Mouse (Mus musculus) stomach, embryonic 16.5 days (tissue): Measurements from ENCODE around the gene Cuedc2. TPM values are rescaled to one million over a fixed set of nuclear protein-coding genes. Genes with fewer than 3 reads are reported as not detected.

Source experiments
- ATAC-seq: fragments of 200-750 bp; cut with Nextera tagmentation; 2 replicates; pipeline ENCODE4 v1.8.0; 2017; ENCODE audit warnings: moderate number of reproducible peaks, moderate TSS enrichment; ENCODE audit not compliant: insufficient read depth, low FRiP score
- H3K27ac ChIP-seq: fragments of 300-500 bp; sonication (generic); 2 replicates; pipeline ENCODE4 v1.5.1; 2014; ENCODE audit warnings: low read length
- H3K27me3 ChIP-seq: fragments of 300-500 bp; sonication (generic); 2 replicates; pipeline ENCODE4 v1.6.1; 2014; ENCODE audit warnings: low read length, control low read depth, mixed read lengths; ENCODE audit not compliant: control insufficient read depth, insufficient read depth
- H3K36me3 ChIP-seq: fragments of 300-500 bp; sonication (generic); 2 replicates; pipeline ENCODE4 v1.6.1; 2014; ENCODE audit warnings: low read length; ENCODE audit not compliant: control insufficient read depth, insufficient read depth
- H3K4me1 ChIP-seq: fragments of 300-500 bp; sonication (generic); 2 replicates; pipeline ENCODE4 v1.6.1; 2014; ENCODE audit warnings: low read length, control low read depth, mixed read lengths; ENCODE audit not compliant: control insufficient read depth, insufficient read depth
- H3K4me2 ChIP-seq: fragments of 300-500 bp; sonication (generic); 2 replicates; pipeline ENCODE4 v1.6.1; 2014; ENCODE audit warnings: low read depth, low read length, mixed read lengths
- H3K4me3 ChIP-seq: fragments of 300-500 bp; sonication (generic); replicated peaks from 2 replicates; pipeline ENCODE4 v1.5.1; 2014; ENCODE audit warnings: mild to moderate bottlenecking, low read length
- H3K9ac ChIP-seq: fragments of 300-500 bp; sonication (generic); 2 replicates; pipeline ENCODE4 v1.6.1; 2014; ENCODE audit warnings: low read length
- H3K9me3 ChIP-seq: fragments of 300-500 bp; sonication (generic); replicated peaks from 2 replicates; pipeline ENCODE4 v1.6.1; 2016; ENCODE audit warnings: low read length, control low read depth; ENCODE audit not compliant: control insufficient read depth
- WGBS: fragments of 180-500 bp; shearing (Covaris S2); extraction: QIAGEN DNeasy Blood & Tissue Kit; methylation state at CpG from one replicate; pipeline ENCODE4 v1.1.7; 2014; 5-methylcytosine and 5-hydroxymethylcytosine counted together
- polyA plus RNA-seq: library from polyadenylated mRNA; unstranded; fragments of >200 nt; fragmentation: Nextera tagmentation; extraction: Ambion mirVana; gene quantifications from 2 replicates; pipeline ENCODE4 v1.2.1, GENCODE M21; 2015

Cuedc2 gene
- polyA plus RNA-seq, 1 experiment from 2014 or later = 131 TPM

GRCm38 (mm10) chr19:46347146-46347545, 8.6 kb upstream of the Cuedc2 start:
- WGBS = 93% methylated on average over 1 of the region's 1 CpGs
- no peak for ATAC-seq

GRCm38 (mm10) chr19:46344710-46345419, 6.4 kb upstream of the Cuedc2 start:
- Histone ChIP-seq H3K4me2 (no peak overlapping the region), H3K9me3 (no peaks in the 10 kb centered on the region), H3K9ac (no peak overlapping the region), H3K4me1 (peaks cover 12% of the 10 kb centered on the region), H3K4me3 (no peak overlapping the region), H3K36me3 (no peaks in the 10 kb centered on the region), H3K27ac (no peak overlapping the region), H3K27me3 (no peaks in the 10 kb centered on the region)
- WGBS = 22% methylated on average over 7 of the region's 7 CpGs
- no peak for ATAC-seq

More at GRCm38 (mm10) chr19:46347146-46347545, 8.6 kb upstream of the Cuedc2 start:
- Histone ChIP-seq H3K27ac (no peak overlapping the region), H3K27me3 (no peaks in the 10 kb centered on the region), H3K36me3 (no peaks in the 10 kb centered on the region), H3K9ac (no peak overlapping the region), H3K4me3 (no peak overlapping the region), H3K4me2 (no peak overlapping the region), H3K9me3 (no peaks in the 10 kb centered on the region), H3K4me1 (peaks cover 13% of the 10 kb centered on the region)

- Histone ChIP-seq H3K9ac (peak overlapping the region; percentile 62), H3K4me3 (no peak overlapping the region), H3K36me3 (no peaks in the 10 kb centered on the region), H3K27me3 (no peaks in the 10 kb centered on the region), H3K9me3 (no peaks in the 10 kb centered on the region), H3K4me2 (no peak overlapping the region), H3K27ac (peak overlapping the region; percentile 64), H3K4me1 (peaks cover 12% of the 10 kb centered on the region)
- WGBS = 69% methylated on average over 7 of the region's 7 CpGs
- no peak for ATAC-seq
These were observed 927 bp upstream of the Cuedc2 start for GRCm38 (mm10) chr19:46339287-46339971.

- H3K9me3 ChIP-seq = no peaks in the 10 kb centered on the region
- peak overlapping the region; percentile 82 for H3K4me2 ChIP-seq
- peak overlapping the region; percentile 64 for H3K27ac ChIP-seq
- ATAC-seq = no peak; the same call in 1 of the 2 replicates
- peak overlapping the region; percentile 62 for H3K9ac ChIP-seq
- H3K4me3 ChIP-seq = peak overlapping the region; percentile 67
- WGBS = 52% methylated on average over 6 of the region's 6 CpGs
- no peaks in the 10 kb centered on the region for H3K36me3 ChIP-seq
- no peaks in the 10 kb centered on the region for H3K27me3 ChIP-seq
- peaks cover 12% of the 10 kb centered on the region for H3K4me1 ChIP-seq
These were observed 412 bp upstream of the Cuedc2 start for GRCm38 (mm10) chr19:46338942-46339286.

GRCm38 (mm10) chr19:46337719-46338330, 677 bp downstream of the Cuedc2 start:
- Histone ChIP-seq H3K4me2 (peak overlapping the region; percentile 82), H3K9me3 (no peaks in the 10 kb centered on the region), H3K9ac (peak overlapping the region; percentile 78), H3K4me1 (peaks cover 12% of the 10 kb centered on the region), H3K36me3 (no peaks in the 10 kb centered on the region), H3K27ac (no peak overlapping the region), H3K4me3 (peak overlapping the region; percentile 67), H3K27me3 (no peaks in the 10 kb centered on the region)
- WGBS = 33% methylated on average over 15 of the region's 15 CpGs
- no peak for ATAC-seq

GRCm38 (mm10) chr19:46333906-46334305, 4.6 kb downstream of the Cuedc2 start:
- no peak overlapping the region for H3K4me3 ChIP-seq
- no peak for ATAC-seq
- no peaks in the 10 kb centered on the region for H3K9me3 ChIP-seq
- peaks cover 18% of the 10 kb centered on the region for H3K4me1 ChIP-seq
- WGBS = 81% methylated on average over 3 of the region's 3 CpGs
- H3K4me2 ChIP-seq = no peak overlapping the region
- H3K36me3 ChIP-seq = 0 out of 2 replicates have a peak, but pooled peaks cover 5% of the 10 kb centered on the region
- no peaks in the 10 kb centered on the region for H3K27me3 ChIP-seq
- H3K27ac ChIP-seq = no peak overlapping the region
- no peak overlapping the region for H3K9ac ChIP-seq

- Histone ChIP-seq H3K4me3 (no peak overlapping the region), H3K27ac (no peak overlapping the region), H3K4me2 (no peak overlapping the region), H3K36me3 (0 out of 2 replicates have a peak, but pooled peaks cover 5% of the 10 kb centered on the region), H3K27me3 (no peaks in the 10 kb centered on the region), H3K9me3 (no peaks in the 10 kb centered on the region), H3K4me1 (peaks cover 20% of the 10 kb centered on the region), H3K9ac (no peak overlapping the region)
- WGBS = 60% methylated on average over 7 of the region's 7 CpGs
- ATAC-seq = no peak
These were observed 5.7 kb downstream of the Cuedc2 start for GRCm38 (mm10) chr19:46332721-46333339.

- H3K9ac ChIP-seq = no peak overlapping the region
- H3K4me1 ChIP-seq = peaks cover 22% of the 10 kb centered on the region
- H3K4me2 ChIP-seq = no peak overlapping the region
- peaks cover 2% of the 10 kb centered on the region; the same call in 1 of the 2 replicates for H3K27me3 ChIP-seq
- 0 out of 2 replicates have a peak, but pooled peaks cover 5% of the 10 kb centered on the region for H3K36me3 ChIP-seq
- no peak overlapping the region for H3K27ac ChIP-seq
- ATAC-seq = no peak
- no peaks in the 10 kb centered on the region for H3K9me3 ChIP-seq
- WGBS = 83% methylated on average over 3 of the region's 3 CpGs
- no peak overlapping the region for H3K4me3 ChIP-seq
These were observed 6.6 kb downstream of the Cuedc2 start for GRCm38 (mm10) chr19:46331936-46332335.
